Mouse (Mus musculus) adrenal gland, adult 18-20 months (tissue): Measurements from ENCODE around the gene Cfap43. TPM values are rescaled to one million over a fixed set of nuclear protein-coding genes. Genes with fewer than 3 reads are reported as not detected.

Source experiments
- DNase-seq, 2 experiments: peaks; one replicate each; pipeline ENCODE4 v3.0.0; 2021 to 2022; ENCODE audit warnings: low spot score in 2 of 2
- microRNA-seq, 2 experiments: library from miRNA; unstranded; fragments of <30 nt; microRNA quantifications; one replicate each; pipeline ENCODE4 v1.2.0; 2021; ENCODE audit warnings: borderline number of aligned reads in 2 of 2
- total RNA-seq, 2 experiments: library from RNA; stranded (reverse); gene quantifications; 1 replicate in 1 of 2; 2 replicates in 1 of 2; pipeline ENCODE4 v1.2.3; 2021

The Cfap43 gene
- total RNA-seq, 2 experiments from 2014 or later, result not detected

DNA sequence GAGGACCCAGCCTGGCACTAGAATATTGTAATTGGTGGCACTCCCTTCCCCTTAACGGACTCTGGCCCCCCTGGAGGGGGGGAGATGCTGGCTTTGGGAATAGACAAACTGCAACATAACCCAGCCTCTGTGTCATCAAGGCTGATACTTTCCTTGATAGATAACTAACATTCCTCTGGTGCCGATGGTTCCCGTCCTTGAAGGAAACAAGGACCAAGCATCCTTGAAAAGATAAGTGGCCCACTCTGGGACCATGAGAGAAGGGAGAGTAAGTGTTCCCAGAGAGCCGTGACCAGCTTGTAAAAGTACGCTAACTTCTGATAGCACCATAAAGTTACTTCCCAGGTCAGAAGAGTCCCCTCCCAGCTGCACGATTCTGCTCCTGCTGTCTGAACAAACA, 196.6 kb downstream of the Cfap43 start:
- DNase-seq, result no peak

DNA sequence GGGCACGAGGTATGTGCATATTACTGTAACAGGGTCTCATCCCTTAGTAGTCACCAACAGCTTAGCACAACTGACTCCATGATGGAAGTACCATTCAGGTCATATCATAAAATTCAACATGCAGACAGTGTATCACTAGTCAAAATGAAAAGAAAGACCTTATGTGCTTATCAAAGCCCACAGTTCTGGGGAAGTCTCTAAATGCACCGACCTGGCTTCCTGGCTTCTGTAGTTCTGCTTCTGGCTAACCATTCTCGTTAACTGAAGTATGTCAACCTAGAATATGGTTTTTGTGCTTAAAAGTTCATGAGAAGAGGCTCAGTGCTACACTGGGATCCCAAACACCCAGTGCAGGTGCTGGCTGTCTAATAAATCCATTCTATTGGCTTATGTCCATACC, 199.9 kb downstream of the Cfap43 start:
- no peak for DNase-seq

DNA sequence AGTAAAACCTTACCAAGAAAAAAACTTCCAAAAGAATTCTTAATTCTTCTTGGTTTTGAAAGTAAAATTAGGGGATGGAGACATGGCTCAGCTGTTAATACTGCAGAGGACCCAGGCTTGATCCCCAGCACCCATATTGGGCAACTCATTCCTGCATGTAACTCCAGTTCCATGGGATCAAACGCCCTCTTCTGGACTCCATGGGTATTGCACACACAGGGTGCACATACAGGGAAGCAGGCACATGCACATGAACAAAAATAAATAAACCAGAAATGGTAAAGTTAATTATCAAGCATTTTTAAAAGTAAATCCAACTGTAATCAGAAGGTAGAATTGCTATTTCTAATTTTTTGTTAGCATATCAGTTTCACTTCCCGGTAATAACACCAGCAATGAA, 202.9 kb downstream of the Cfap43 start:
- DNase-seq, result no peak

DNA sequence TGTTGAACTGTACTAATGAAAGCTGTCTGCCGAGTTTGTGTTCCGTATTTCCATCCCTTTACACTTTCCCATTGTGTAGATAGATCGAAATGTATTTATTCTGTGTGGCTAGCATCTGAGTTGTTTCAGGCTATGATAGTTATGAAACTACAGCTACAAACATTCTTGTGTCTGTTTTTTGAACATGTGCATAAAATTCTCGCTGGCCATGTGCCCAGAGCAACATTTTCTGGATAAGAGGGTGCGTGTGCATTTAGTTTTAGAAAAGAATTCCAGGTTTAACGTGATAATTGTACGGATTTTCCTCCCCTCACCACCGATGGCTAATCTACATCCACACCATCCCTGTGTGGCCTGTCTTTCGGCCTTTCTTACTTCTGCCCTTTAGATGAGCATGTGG, 205.6 kb downstream of the Cfap43 start:
- DNase-seq, result no peak

DNA sequence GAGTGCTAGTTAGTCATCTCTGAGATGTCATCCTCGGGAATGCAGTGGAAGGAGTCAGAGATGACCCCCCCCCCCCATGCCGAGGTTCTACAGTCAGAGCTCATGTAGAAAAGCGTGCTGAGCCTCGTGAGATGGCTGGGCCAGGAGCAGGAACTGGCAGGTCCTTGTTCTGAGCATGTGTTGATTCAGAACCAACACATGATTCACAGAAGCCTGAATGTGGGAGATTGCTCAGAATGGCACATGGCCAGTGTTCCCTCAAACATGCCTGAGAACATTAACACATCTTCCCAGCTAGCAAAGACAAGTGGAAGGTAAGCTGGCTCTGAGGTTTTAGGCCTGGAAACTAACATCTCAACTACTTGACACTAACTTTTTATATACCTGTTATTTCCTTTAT, 208.7 kb downstream of the Cfap43 start:
- DNase-seq, result no peak

DNA sequence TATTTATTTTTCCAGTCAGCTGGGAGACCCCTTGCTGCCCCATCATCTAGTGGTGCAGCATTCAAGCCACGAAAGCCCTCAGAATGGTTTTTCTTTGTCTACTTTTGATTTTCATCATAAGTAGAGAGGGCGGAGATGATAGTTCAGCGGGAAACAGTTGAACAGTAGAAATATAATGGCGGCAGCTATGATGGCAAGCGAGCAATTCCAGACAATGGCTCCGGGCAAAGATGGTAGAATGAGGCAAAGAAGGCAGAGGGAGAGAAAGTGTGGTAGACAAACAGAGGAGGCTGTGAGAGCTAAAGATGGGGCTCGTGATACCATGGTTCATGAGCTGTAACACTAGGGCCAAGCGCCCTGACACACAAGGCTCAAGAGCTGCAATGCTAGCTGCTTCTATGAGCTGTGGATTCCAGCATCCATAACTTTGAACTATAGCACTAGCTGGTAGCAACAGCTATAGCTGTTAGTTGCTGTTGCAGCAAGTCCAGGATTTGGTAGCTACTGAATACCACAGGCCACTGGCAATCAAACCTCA, 213.2 kb downstream of the Cfap43 start:
- DNase-seq, result no peak

DNA sequence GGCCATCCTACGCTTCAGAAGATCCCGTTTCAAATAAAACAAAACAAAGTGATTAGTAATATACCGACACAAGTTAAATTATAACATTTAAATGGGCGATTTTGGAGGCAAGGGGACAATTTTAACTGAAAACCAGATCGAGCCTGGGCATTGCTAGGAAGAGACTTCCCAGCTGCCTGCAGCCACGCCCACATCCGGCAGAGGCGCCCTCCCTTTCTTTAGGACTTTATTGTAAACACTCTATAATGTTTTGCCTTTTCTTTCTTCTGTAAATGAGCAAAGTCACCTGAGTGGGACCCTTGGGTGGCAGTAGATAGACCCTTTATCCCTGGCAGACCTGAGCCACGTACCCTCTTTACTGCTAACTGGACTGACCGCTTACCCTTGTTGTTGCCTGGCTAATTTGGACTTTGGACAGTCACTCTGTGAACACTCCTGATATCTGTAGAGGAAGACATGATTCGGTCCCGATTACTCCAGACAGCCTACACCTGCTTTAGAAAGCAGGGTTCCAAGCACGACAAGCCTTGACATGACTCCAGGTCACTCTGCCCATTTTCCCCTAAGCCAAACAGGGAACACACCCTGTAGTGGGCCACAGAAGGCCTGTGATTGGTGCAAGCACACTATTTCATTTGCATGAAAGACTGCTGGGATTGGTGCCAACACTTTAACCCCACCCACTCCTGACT, 213.9 kb downstream of the Cfap43 start:
- DNase-seq, result no peak

DNA sequence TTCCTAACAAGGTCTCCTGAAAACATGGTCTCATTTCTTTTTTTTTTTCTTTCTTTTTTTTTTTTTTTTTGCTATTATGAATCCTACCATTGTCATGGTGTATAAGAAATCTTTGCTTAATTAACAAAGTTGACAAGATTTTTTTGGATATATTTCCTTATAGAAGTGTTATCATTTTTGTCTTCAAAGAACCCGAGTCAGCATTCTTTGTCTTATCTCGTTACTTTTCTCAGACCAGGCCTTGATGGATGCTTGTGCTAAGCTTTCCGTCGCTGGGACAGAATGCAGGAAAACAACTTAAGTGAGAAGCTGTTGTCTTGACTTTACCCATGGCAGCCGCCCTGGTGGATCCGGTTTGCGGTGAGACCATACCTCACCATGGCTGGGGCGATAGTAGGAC, 218.6 kb downstream of the Cfap43 start:
- DNase-seq, result no peak

DNA sequence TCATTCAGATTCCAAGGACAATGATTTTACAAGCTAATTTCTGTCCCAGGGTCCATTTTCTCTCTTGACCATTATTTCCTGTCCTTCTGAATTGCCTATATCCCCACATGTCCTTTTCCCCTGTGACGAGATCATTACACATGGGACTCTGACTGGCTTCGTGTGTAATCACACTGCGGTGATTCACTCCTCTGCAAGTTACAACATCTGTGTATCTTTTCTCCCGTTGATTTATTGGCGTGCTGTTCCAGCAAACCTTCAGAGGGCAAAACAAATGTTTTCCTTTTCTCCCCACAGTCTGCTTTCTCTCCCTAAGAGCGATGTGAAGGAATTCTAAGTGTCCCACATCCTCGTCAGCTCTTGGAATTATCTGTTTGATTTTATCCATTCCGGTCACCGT, 219.3 kb downstream of the Cfap43 start:
- DNase-seq, result no peak

DNA sequence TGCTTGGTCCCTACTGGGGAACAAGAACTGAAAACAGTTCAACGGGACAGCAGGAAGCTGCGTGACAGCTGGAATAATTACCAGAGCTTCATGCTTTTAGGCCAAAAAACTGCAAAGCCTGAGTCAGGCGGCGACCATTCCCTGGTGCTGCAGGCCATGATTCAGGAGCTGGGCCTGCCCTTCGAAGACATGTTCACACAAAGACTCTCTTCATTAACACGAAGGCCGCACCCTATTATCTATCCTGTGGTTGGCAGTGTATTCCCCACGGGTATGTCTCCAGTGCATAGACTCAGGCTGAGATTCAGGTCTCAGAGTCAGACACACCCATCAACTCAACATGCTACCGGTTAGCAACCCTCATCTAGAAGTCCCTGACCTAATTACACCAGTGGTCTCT, 220.8 kb downstream of the Cfap43 start:
- DNase-seq, result no peak

DNA sequence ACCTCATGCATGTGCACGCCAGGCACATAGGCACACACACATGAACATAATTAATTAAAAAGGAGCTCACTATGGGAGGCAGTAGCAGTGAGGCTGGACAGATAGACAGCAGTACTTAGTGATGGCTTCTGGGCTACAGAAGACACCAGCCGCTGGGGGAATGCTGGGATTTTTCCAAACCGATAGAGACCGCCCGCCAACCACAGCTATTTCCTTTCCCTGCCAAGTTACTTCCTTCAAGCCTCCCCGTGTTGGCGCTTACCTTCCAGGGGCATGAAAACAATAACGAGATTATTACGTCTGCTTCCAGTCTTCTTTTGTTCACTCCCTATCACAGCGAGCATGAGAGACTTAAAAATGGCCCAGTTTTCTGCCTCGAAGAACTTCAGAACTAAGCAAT, 222.0 kb downstream of the Cfap43 start:
- no peak for DNase-seq

DNA sequence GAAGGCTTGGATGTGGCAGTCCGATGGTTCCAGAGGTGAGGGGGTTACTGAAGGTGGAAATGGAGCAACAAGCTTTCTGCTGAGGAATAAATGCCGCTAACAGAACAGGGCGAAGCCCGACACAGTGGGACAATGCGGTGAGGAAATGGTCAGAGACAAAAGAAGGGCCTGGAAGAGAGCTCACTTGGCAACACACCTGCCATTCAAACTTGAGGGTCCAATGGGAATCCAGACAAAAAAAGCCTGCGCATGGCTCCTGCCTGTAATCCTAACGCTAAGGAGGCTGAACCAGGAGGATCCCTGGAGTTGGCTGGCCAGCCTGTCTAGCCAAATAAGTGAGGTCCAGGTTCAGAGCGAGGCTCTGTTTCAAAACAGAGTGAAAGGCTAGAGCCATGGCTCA, 222.7 kb downstream of the Cfap43 start:
- DNase-seq, result no peak

DNA sequence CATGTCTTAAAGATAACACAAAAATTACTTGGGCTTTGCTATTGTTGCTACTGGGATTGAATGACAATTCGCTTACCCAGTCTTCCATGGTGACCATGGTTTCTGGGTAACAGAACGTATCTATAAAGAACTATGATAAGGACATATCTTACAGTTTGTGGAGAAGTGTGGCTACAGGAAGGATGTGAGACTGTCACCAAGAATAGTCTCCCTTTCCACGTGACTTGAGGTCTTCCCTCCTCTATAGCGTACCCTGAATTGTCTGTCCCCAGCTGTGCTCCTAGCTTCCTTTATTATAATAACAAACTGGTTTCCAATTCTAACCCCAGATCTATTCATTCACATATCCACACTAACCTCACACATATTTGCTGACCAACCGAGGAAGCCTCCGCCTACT, 223.4 kb downstream of the Cfap43 start:
- no peak for DNase-seq

DNA sequence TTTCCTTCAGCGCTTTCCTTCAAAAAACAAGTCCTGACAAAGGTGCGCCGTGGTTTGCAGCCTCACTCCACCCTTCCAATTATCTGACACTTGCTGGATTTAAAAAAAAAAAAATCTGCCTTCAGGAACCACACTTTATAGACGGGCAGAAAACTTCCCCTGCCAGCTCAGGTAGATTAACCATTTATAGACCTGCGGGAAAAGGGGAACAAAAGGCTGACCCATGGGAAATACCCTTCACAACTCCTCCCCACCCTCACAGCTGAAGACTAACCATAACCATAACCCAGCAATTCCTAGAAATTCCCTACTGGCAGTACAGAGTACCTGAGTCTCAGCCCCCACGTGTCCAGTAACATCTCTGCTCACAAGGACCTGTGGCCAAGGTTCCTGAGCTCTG, 227.1 kb downstream of the Cfap43 start, which contains the start of gene Col17a1:
Col17a1 (minus strand) TSS at position 101 of the 400 bp plus-strand sequence.
- DNase-seq, result no peak

DNA sequence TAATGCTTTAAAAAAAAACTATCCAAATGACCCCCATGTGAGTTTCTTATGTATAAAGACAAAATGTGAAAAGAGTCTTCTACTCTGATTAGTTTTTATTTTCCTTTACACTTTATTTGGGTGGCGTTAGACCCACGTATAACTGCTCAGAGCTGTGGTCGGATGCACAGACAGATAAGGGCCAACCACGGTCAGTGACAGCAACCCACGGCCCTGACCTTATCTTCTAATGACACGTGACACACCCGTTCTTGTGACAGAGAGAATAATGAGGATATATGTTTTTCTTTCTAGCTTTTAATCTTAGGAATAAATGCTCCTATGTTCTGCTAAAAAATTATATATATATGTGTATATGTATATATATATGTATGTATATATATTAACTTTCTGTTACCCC, 229.5 kb downstream of the Cfap43 start:
- DNase-seq, result no peak

Small RNAs within 50 kb of the gene (microRNA-seq; reads per million reads assigned to microRNA genes)
- gene Gm22240 (0 reads per million in 2 experiments), gene Mir8090 (0 reads per million in 2 experiments)

Other genes with a start within 250 kb of the Cfap43 start
- not detected for gene Col17a1, start 227.2 kb downstream of the Cfap43 start, total RNA-seq
- gene Sfr1, start 187.6 kb downstream of the Cfap43 start, total RNA-seq, result 10 to 100 TPM; 66.8 to 84.5 TPM
- 100 to 1,000 TPM in 1 of 2 experiments, 10 to 100 TPM in 1; 82.8 to 101 TPM for gene Gsto1, start 64.3 kb downstream of the Cfap43 start, total RNA-seq
- 1 to 10 TPM; 2.1 to 3.1 TPM for gene Gsto2, start 53.8 kb downstream of the Cfap43 start, total RNA-seq
- 10 to 100 TPM; 16.8 to 17.7 TPM for gene Itprip, start within 50 bp of the Cfap43 start, total RNA-seq
- gene Cfap58, start 18.4 kb upstream of the Cfap43 start, total RNA-seq, result under 1 TPM in 1 of 2 experiments, not detected in 1; 0.10 TPM